Mouse (Mus musculus): ENCODE data around the gene Kdm4b. TPM values are rescaled to one million over a fixed set of nuclear protein-coding genes. Genes with fewer than 3 reads are reported as not detected.

Kdm4b gene
- polyA plus RNA-seq, 1 experiment from 2014 or later, result 34.6 TPM

DNA sequence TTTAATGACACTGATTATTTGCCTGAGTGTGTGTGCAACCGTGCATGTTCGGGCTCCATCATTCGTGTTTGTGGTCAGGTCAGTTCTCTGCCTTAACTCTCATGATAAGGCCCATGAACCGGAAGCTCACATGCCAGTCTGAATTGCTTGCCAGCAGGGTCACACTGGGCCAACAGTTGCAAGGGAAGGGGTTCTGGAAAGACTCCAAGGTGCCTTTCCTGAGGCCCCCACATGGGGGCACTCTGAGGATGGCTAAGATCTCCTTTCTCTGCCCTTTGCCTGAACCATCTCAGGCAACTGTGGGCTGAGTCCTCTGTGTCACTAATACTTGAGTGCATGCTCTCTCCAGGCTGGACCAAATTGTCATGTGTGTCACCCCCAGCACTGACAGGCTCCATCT, 11.3 kb downstream of the Kdm4b start:
- H3K4me1 ChIP-seq, result peaks cover 68% of the 10 kb centered on the region
- 56% methylated on average over 4 of the region's 4 CpGs for WGBS

DNA sequence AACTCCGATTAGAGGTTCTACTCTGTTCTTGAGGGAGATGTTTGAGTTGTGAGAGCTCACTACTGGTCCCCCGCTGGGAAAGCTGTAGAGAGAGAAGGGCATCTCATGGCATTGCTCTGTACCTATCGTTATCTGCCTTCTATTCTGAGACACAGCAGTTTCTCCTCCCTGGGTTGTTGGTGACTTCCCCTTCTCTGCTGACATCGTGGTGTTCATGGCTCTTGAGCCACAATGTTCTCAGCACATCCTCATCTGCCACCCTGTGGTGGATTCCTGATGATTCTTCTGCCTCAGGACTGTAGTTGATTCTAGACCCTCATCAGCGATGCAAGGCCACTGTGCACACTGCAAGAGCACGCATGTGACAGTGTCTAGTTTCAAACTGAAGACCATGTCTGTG, 11.9 kb downstream of the Kdm4b start:
- H3K27ac ChIP-seq, result no peak overlapping the region
- H3K36me3 ChIP-seq, result 0 out of 2 replicates have a peak, but pooled peaks cover 5% of the 10 kb centered on the region
- no peak overlapping the region for H3K4me3 ChIP-seq
- H3K4me1 ChIP-seq, result peaks cover 67% of the 10 kb centered on the region
- 72% methylated on average over 6 of the region's 6 CpGs for WGBS
- no peaks in the 10 kb centered on the region for H3K27me3 ChIP-seq (ENCODE audit: insufficient read depth, poor library complexity, severe bottlenecking)
- no peaks in the 10 kb centered on the region for H3K9me3 ChIP-seq
- no peak for DNase-seq (ENCODE audit: low spot score)

More for the DNA sequence above, 11.3 kb downstream of the Kdm4b start:
- H3K36me3 ChIP-seq, result 0 out of 2 replicates have a peak, but pooled peaks cover 5% of the 10 kb centered on the region
- peak; percentile 81 for DNase-seq (ENCODE audit: low spot score)
- H3K27me3 ChIP-seq (ENCODE audit: insufficient read depth, poor library complexity, severe bottlenecking), result no peaks in the 10 kb centered on the region
- H3K27ac ChIP-seq, result no peak overlapping the region; the same call in 1 of the 2 replicates
- H3K4me3 ChIP-seq, result no peak overlapping the region
- no peaks in the 10 kb centered on the region for H3K9me3 ChIP-seq

- Histone ChIP-seq H3K4me3 (no peak overlapping the region), H3K36me3 (0 out of 2 replicates have a peak, but pooled peaks cover 4% of the 10 kb centered on the region), H3K9me3 (no peaks in the 10 kb centered on the region), H3K27ac (no peak overlapping the region), H3K27me3 (ENCODE audit: insufficient read depth, poor library complexity, severe bottlenecking) (no peaks in the 10 kb centered on the region), H3K4me1 (peaks cover 69% of the 10 kb centered on the region)
- 68% methylated on average over 4 of the region's 4 CpGs for WGBS
- DNase-seq (ENCODE audit: low spot score), result no peak
Measured at GRCm38 (mm10) chr17:56338909-56339308, 13.0 kb downstream of the Kdm4b start.

GRCm38 (mm10) chr17:56340717-56341116, 14.9 kb downstream of the Kdm4b start:
- Histone ChIP-seq H3K36me3 (0 out of 2 replicates have a peak, but pooled peaks cover 5% of the 10 kb centered on the region), H3K4me1 (peaks cover 74% of the 10 kb centered on the region), H3K27ac (peak overlapping the region; percentile 52; the same call in 1 of the 2 replicates), H3K4me3 (no peak overlapping the region), H3K27me3 (ENCODE audit: insufficient read depth, poor library complexity, severe bottlenecking) (no peaks in the 10 kb centered on the region), H3K9me3 (no peaks in the 10 kb centered on the region)
- DNase-seq (ENCODE audit: low spot score), result no peak

DNA sequence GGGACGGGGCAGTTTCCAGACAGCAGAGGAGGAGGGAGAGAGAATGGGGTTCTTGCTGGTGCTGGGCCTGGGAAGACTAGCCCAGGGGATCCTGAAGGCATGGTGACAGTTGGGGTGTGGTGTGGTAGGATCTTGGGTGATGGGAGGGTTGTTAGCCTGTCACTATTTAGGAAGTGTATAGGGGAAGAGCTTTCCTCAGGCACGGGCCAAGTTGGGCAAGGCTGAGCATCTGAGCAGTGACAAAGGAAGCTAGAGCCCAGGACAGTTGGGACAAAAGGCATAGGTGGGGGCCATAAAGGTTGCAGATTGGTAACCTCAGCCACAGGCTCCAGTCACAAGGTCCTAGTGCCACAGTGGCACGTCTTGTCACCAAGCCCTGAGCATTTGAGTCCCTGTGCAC, 17.6 kb downstream of the Kdm4b start:
- Histone ChIP-seq H3K27ac (no peak overlapping the region), H3K4me3 (no peak overlapping the region), H3K27me3 (ENCODE audit: insufficient read depth, poor library complexity, severe bottlenecking) (no peaks in the 10 kb centered on the region), H3K36me3 (peaks cover 5% of the 10 kb centered on the region; the same call in 1 of the 2 replicates), H3K9me3 (no peaks in the 10 kb centered on the region), H3K4me1 (peaks cover 74% of the 10 kb centered on the region)
- WGBS, result 83% methylated on average over 3 of the region's 3 CpGs
- no peak for DNase-seq (ENCODE audit: low spot score)

- 75% methylated on average over 2 of the region's 2 CpGs for WGBS
- H3K4me1 ChIP-seq, result peaks cover 78% of the 10 kb centered on the region
Measured at GRCm38 (mm10) chr17:56345364-56345763, 19.5 kb downstream of the Kdm4b start.

DNA sequence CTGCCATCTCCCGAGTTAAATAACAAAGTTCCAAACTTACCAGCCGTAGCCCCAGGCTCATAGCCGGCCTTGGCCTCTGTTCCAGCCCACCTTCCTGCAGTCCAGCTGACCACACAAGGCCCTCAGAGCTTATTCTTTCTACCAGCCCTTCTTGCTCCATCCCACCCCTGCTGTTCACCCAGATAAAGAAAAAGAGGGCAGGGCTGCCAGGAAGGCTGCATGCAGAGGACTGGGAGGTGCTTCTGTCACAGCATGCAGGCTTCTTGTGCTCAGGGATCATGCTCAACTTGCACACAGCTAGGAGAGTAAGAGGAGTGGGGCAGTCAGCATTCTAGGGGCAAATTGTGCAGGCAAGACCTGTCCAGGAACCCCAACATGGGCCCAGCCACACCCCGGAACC, 22.3 kb downstream of the Kdm4b start:
- WGBS, result 82% methylated on average over 4 of the region's 4 CpGs
- no peak overlapping the region for H3K4me3 ChIP-seq
- peaks cover 24% of the 10 kb centered on the region for H3K36me3 ChIP-seq
- no peaks in the 10 kb centered on the region for H3K9me3 ChIP-seq
- peak; percentile 81 for DNase-seq (ENCODE audit: low spot score)
- H3K27me3 ChIP-seq (ENCODE audit: insufficient read depth, poor library complexity, severe bottlenecking), result no peaks in the 10 kb centered on the region
- peaks cover 61% of the 10 kb centered on the region for H3K4me1 ChIP-seq
- H3K27ac ChIP-seq, result no peak overlapping the region

More at GRCm38 (mm10) chr17:56345364-56345763, 19.5 kb downstream of the Kdm4b start:
- DNase-seq (ENCODE audit: low spot score), result no peak
- Histone ChIP-seq H3K27me3 (ENCODE audit: insufficient read depth, poor library complexity, severe bottlenecking) (no peaks in the 10 kb centered on the region), H3K36me3 (peaks cover 5% of the 10 kb centered on the region; the same call in 1 of the 2 replicates), H3K27ac (no peak overlapping the region), H3K4me3 (no peak overlapping the region), H3K9me3 (no peaks in the 10 kb centered on the region)

DNA sequence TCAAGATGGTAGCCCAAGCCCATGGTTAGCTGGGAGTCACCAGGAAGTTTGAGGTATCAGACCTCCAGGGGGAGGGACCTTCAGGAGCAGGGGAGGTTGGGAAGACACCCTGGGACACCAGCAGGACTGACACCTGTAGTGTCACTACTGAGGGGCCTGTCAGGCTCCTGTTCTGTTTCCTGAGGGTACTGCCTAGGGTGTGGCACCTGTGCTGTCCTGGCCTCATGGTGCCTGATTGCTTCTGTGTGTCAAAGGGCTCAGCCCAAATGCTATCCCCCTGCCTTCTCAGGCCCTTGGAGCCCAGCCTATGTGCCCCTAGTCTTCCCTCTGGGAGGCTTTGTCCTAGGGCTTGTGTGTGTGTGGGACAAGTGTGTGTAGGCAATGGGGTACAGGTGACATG, 22.7 kb downstream of the Kdm4b start:
- Histone ChIP-seq H3K36me3 (peaks cover 29% of the 10 kb centered on the region), H3K27me3 (ENCODE audit: insufficient read depth, poor library complexity, severe bottlenecking) (no peaks in the 10 kb centered on the region), H3K4me3 (no peak overlapping the region), H3K27ac (0 out of 2 replicates have a peak overlapping the region, but pooled peaks have one; percentile 13), H3K9me3 (no peaks in the 10 kb centered on the region), H3K4me1 (peaks cover 56% of the 10 kb centered on the region)
- DNase-seq (ENCODE audit: low spot score), result no peak

DNA sequence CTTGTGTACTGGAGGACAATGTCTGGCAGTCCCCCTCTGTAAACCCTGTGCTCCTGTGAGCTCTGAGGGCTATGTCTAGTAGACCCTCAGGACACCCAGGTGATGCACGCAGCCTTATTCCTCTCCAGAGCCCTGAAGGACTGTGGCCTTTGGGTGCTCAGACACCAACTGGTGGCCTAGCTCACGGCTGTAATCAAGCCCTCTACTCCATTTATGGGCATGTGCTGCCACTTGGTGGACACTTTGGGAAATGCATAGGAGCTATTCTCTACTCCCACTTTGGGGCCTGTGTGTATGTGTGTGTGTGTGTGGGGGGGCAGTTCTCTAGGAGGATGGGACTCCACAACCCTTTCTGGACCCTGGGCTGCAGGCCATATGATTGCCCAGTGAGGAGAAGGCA, 24.8 kb downstream of the Kdm4b start:
- Histone ChIP-seq H3K4me3 (no peak overlapping the region), H3K27ac (no peak overlapping the region), H3K27me3 (ENCODE audit: insufficient read depth, poor library complexity, severe bottlenecking) (no peaks in the 10 kb centered on the region), H3K36me3 (peaks cover 44% of the 10 kb centered on the region), H3K4me1 (peaks cover 41% of the 10 kb centered on the region), H3K9me3 (no peaks in the 10 kb centered on the region)
- 27% methylated on average over 2 of the region's 2 CpGs for WGBS
- peak; percentile 88 for DNase-seq (ENCODE audit: low spot score)

DNA sequence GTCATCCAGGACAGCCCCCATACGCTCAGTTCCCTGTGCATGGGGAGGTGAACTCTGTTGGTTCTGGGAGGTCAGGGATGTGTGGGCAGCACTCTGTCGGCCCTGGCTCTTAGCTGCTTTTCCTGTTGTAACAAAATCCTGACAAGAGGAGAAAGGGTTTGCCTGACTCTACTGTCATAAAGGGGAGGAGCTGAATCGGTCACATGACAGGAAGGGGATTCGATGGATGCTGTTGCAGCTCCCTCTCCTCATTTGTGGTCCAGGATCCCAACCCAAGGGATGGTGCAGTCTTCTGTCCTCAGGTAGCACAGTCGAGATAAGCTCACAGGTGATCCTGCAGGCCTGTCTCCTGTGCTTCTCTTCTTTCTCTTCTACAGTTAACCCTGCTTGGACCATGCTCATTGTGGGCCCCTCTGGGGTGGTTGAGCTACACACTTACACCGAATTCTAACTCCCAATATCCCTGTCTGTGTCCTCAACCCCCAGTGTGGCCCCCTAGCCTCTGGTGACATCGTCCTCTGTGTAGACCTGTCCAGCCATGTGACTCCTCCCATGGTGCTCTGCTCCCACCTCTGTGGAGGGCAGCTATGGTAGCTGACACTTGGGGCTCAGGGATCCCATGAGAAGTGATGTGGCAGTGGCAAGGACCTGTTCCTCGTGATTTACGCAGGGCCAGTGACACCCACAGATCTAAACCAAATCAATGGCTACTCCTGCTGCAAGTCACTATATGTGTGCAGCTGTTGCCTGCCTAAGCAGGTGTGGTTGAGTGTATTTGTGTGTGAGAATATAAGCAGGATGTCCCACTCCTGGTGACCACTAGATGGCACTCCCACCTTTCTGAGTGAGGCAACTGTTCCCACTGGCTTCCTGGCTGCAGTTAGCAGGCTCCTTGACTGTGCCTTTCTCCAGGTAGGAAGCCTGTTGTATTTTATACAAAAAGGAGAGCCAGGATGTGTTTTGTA, 31.3 kb downstream of the Kdm4b start:
- no peak overlapping the region for H3K27ac ChIP-seq
- H3K36me3 ChIP-seq, result peaks cover 81% of the 10 kb centered on the region
- H3K27me3 ChIP-seq (ENCODE audit: insufficient read depth, poor library complexity, severe bottlenecking), result no peaks in the 10 kb centered on the region
- 62% methylated on average over 9 of the region's 9 CpGs for WGBS
- no peaks in the 10 kb centered on the region for H3K9me3 ChIP-seq
- no peak for DNase-seq (ENCODE audit: low spot score)
- H3K4me3 ChIP-seq, result no peak overlapping the region
- H3K4me1 ChIP-seq, result peaks cover 5% of the 10 kb centered on the region; the same call in 1 of the 2 replicates

- peaks cover 71% of the 10 kb centered on the region for H3K36me3 ChIP-seq
- H3K27me3 ChIP-seq (ENCODE audit: insufficient read depth, poor library complexity, severe bottlenecking), result no peaks in the 10 kb centered on the region
- H3K4me3 ChIP-seq, result no peak overlapping the region
- DNase-seq (ENCODE audit: low spot score), result no peak
- peaks cover 5% of the 10 kb centered on the region; the same call in 1 of the 2 replicates for H3K4me1 ChIP-seq
- no peak overlapping the region for H3K27ac ChIP-seq
- 82% methylated on average over 3 of the region's 3 CpGs for WGBS
- no peaks in the 10 kb centered on the region for H3K9me3 ChIP-seq
Measured at GRCm38 (mm10) chr17:56359183-56359725, 33.4 kb downstream of the Kdm4b start.

DNA sequence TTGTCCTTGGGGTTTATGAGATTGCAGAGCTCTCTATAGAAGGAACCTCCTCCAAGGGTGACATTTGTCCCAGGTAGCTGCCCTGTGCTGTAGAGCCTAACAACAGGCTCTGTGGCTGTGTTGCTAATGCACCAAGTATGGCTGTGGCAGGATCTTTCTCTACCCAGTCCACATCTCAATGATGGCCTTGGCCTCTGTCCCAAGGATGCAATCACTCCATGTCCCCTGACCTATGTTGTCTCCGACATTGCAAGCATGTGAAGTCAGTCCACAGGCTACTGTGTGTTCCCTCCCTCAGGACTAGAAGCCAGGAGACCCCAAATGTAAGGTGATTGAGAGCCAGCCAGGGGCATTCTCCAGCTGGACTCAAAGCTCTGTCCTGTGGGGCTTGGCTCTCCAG, 34.0 kb downstream of the Kdm4b start:
- Histone ChIP-seq H3K27ac (no peak overlapping the region), H3K27me3 (ENCODE audit: insufficient read depth, poor library complexity, severe bottlenecking) (no peaks in the 10 kb centered on the region), H3K36me3 (peaks cover 66% of the 10 kb centered on the region), H3K9me3 (no peaks in the 10 kb centered on the region), H3K4me3 (no peak overlapping the region), H3K4me1 (peaks cover 5% of the 10 kb centered on the region; the same call in 1 of the 2 replicates)
- no peak for DNase-seq (ENCODE audit: low spot score)
- 82% methylated on average over 1 of the region's 1 CpGs for WGBS

GRCm38 (mm10) chr17:56360451-56360850, 34.6 kb downstream of the Kdm4b start:
- Histone ChIP-seq H3K36me3 (peaks cover 64% of the 10 kb centered on the region), H3K27ac (no peak overlapping the region)
- WGBS, result 74% methylated on average over 8 of the region's 8 CpGs

More at GRCm38 (mm10) chr17:56360451-56360850, 34.6 kb downstream of the Kdm4b start:
- DNase-seq (ENCODE audit: low spot score), result no peak
- Histone ChIP-seq H3K4me3 (no peak overlapping the region), H3K27me3 (ENCODE audit: insufficient read depth, poor library complexity, severe bottlenecking) (no peaks in the 10 kb centered on the region), H3K9me3 (no peaks in the 10 kb centered on the region), H3K4me1 (peaks cover 11% of the 10 kb centered on the region; the same call in 1 of the 2 replicates)
